Mouse (Mus musculus) hindbrain, embryonic 11.5 days (tissue): ENCODE measurements around the gene Scube1. TPM values are rescaled to one million over a fixed set of nuclear protein-coding genes. Genes with fewer than 3 reads are reported as not detected.

Experiments used
- ATAC-seq: fragments of 200-750 bp; cut with Nextera tagmentation; 2 replicates; pipeline ENCODE4 v1.8.0; 2017; ENCODE audit warnings: mild to moderate bottlenecking, moderate TSS enrichment, moderate library complexity; ENCODE audit not compliant: low FRiP score
- DNase-seq: peaks from one replicate; pipeline ENCODE4 v3.0.0-alpha.2; 2015; ENCODE audit warnings: low spot score
- H3K27ac ChIP-seq: fragments of 300-500 bp; sonication (generic); 2 replicates; pipeline ENCODE4 v1.5.1; 2014; ENCODE audit warnings: mild to moderate bottlenecking, low read depth, low read length
- H3K27me3 ChIP-seq: fragments of 300-500 bp; sonication (generic); 2 replicates; pipeline ENCODE4 v1.6.1; 2014; ENCODE audit warnings: mild to moderate bottlenecking, low read length, moderate library complexity, mixed read lengths; ENCODE audit not compliant: control insufficient read depth, insufficient read depth
- H3K36me3 ChIP-seq: fragments of 300-500 bp; sonication (generic); 2 replicates; pipeline ENCODE4 v1.6.1; 2014; ENCODE audit warnings: mild to moderate bottlenecking, low read length, moderate library complexity, mixed read lengths; ENCODE audit not compliant: control insufficient read depth, insufficient read depth
- H3K4me1 ChIP-seq: fragments of 300-500 bp; sonication (generic); replicated peaks from 2 replicates; pipeline ENCODE4 v1.6.1; 2014; ENCODE audit warnings: low read length, mixed read lengths; ENCODE audit not compliant: control insufficient read depth, insufficient read depth
- H3K4me2 ChIP-seq: fragments of 300-500 bp; sonication (generic); replicated peaks from 2 replicates; pipeline ENCODE4 v1.6.1; 2014; ENCODE audit warnings: mild to moderate bottlenecking, low read depth, low read length
- H3K4me3 ChIP-seq: fragments of 300-500 bp; sonication (generic); 2 replicates; pipeline ENCODE4 v1.5.1; 2014; ENCODE audit warnings: low read depth, low read length
- H3K9ac ChIP-seq: fragments of 300-500 bp; sonication (generic); 2 replicates; pipeline ENCODE4 v1.6.1; 2014; ENCODE audit warnings: low read depth, low read length
- H3K9me3 ChIP-seq: fragments of 300-500 bp; sonication (generic); 2 replicates; pipeline ENCODE4 v1.6.1; 2016; ENCODE audit warnings: low read length; ENCODE audit not compliant: control insufficient read depth
- WGBS: fragments of 180-500 bp; shearing (Covaris S2); extraction: QIAGEN DNeasy Blood & Tissue Kit; methylation state at CpG from one replicate; pipeline ENCODE4 v1.1.7; 2014; 5-methylcytosine and 5-hydroxymethylcytosine counted together
- polyA plus RNA-seq: library from polyadenylated mRNA; unstranded; fragments of >200 nt; fragmentation: Nextera tagmentation; extraction: Ambion mirVana; gene quantifications from 2 replicates; pipeline ENCODE4 v1.2.1, GENCODE M21; 2014

Scube1 gene
- polyA plus RNA-seq, 1 experiment from 2014 or later: 32.8 TPM

- H3K9me3 ChIP-seq: no peaks in the 10 kb centered on the region
- H3K9ac ChIP-seq: no peak overlapping the region
- DNase-seq (no peak), ATAC-seq (no peak)
- no peaks in the 10 kb centered on the region for H3K4me1 ChIP-seq
- peaks cover 21% of the 10 kb centered on the region for H3K36me3 ChIP-seq
- whole genome bisulfite sequencing: 90% methylated on average over 8 of the region's 8 CpGs
- H3K27ac ChIP-seq: no peak overlapping the region
- H3K27me3 ChIP-seq: no peaks in the 10 kb centered on the region
- no peak overlapping the region for H3K4me2 ChIP-seq
- H3K4me3 ChIP-seq: no peak overlapping the region
These were observed 149.3 kb downstream of the Scube1 start for GRCm38 (mm10) chr15:83575543-83575942.

GRCm38 (mm10) chr15:83574731-83575351 is 150.0 kb downstream of the Scube1 start:
- no peaks in the 10 kb centered on the region for H3K4me1 ChIP-seq
- H3K27me3 ChIP-seq: no peaks in the 10 kb centered on the region
- WGBS: 86% methylated on average over 6 of the region's 6 CpGs
- no peaks in the 10 kb centered on the region for H3K9me3 ChIP-seq
- no peak overlapping the region for H3K9ac ChIP-seq
- ATAC-seq (no peak), DNase-seq (no peak)
- H3K4me3 ChIP-seq: no peak overlapping the region
- H3K4me2 ChIP-seq: no peak overlapping the region
- no peak overlapping the region for H3K27ac ChIP-seq
- peaks cover 15% of the 10 kb centered on the region for H3K36me3 ChIP-seq

DNA sequence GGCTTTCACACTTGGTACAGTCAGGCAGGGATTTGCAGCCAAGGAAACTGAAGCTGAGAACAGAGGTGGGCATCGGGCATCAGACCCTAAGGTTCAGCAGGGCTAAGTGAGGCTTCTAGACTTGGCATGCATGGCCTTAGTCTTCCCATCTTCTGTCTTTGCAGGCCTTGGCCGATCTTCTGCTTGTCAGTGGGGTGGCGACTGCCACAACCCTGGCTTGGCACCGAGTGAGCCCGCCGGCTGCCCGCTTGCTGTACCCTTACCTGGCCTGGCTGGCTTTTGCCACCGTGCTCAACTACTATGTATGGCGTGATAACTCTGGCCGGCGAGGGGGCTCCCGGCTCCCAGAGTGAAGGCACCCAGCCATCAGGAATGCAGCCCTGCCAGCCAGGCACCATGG is 151.2 kb downstream of the Scube1 start:
- Histone ChIP-seq H3K27ac (no peak overlapping the region), H3K9me3 (no peaks in the 10 kb centered on the region), H3K4me1 (no peaks in the 10 kb centered on the region), H3K4me2 (no peak overlapping the region), H3K4me3 (no peak overlapping the region), H3K27me3 (no peaks in the 10 kb centered on the region), H3K36me3 (peaks cover 6% of the 10 kb centered on the region; the same call in 1 of the 2 replicates), H3K9ac (no peak overlapping the region)
- no peak for ATAC-seq
- 93% methylated on average over 12 of the region's 12 CpGs for WGBS
- DNase-seq: no peak

DNA sequence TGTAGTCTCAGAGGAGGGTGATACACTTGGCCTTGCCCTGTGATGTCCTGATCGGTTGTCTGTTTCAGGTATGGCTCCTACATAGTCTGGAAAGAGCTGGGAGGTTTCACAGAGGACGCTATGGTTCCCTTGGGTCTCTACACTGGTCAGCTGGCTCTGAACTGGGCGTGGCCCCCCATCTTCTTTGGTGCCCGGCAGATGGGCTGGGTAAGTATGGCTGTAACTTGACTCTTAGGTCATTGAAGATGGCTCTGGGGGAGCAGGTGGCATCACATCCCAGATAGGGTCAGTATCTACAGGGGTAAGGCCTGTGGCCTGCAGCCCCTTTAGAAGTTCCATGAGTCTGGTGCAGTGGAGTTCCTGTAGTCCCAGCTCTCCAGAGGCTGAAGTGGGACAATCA is 152.7 kb downstream of the Scube1 start:
- Histone ChIP-seq H3K9me3 (no peaks in the 10 kb centered on the region), H3K27ac (no peak overlapping the region), H3K27me3 (no peaks in the 10 kb centered on the region), H3K4me3 (no peak overlapping the region), H3K36me3 (peaks cover 2% of the 10 kb centered on the region; the same call in 1 of the 2 replicates), H3K4me2 (no peak overlapping the region), H3K4me1 (no peaks in the 10 kb centered on the region), H3K9ac (no peak overlapping the region)
- DNase-seq (no peak), ATAC-seq (no peak)
- 92% methylated on average over 4 of the region's 4 CpGs for WGBS

DNA sequence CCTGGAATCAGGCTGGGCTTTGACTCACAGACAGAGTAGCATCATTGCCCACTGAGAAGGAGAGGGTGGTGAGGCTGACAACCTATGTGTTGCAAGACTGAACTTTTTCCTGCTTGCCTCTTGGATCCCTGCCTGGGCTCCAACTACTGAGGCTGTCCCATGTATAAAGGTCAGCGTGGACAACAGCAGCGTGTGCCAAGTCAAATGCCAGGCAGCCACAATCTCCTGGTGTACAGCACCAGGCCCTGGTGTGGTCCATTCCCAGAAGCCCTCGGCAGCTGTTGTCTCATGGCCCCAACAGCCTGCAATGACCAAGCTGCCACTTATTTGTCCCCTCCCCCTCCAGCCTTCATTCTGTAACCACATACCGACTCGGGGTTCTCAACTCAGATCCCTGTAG is 153.2 kb downstream of the Scube1 start:
- WGBS: 85% methylated on average over 5 of the region's 5 CpGs
- no peak overlapping the region for H3K9ac ChIP-seq
- no peaks in the 10 kb centered on the region for H3K27me3 ChIP-seq

GRCm38 (mm10) chr15:83570641-83571040 is 154.2 kb downstream of the Scube1 start:
- Histone ChIP-seq H3K4me2 (no peak overlapping the region), H3K9me3 (no peaks in the 10 kb centered on the region), H3K9ac (no peak overlapping the region), H3K27ac (no peak overlapping the region), H3K4me3 (no peak overlapping the region), H3K4me1 (no peaks in the 10 kb centered on the region), H3K36me3 (no peaks in the 10 kb centered on the region), H3K27me3 (no peaks in the 10 kb centered on the region)
- ATAC-seq (no peak), DNase-seq (no peak)
- WGBS: 63% methylated on average over 2 of the region's 2 CpGs

More for the DNA sequence above, 153.2 kb downstream of the Scube1 start:
- no peak overlapping the region for H3K4me3 ChIP-seq
- no peak for DNase-seq
- no peaks in the 10 kb centered on the region; the same call in 1 of the 2 replicates for H3K36me3 ChIP-seq
- H3K27ac ChIP-seq: no peak overlapping the region
- ATAC-seq: no peak
- H3K4me2 ChIP-seq: no peak overlapping the region
- no peaks in the 10 kb centered on the region for H3K4me1 ChIP-seq
- H3K9me3 ChIP-seq: no peaks in the 10 kb centered on the region

DNA sequence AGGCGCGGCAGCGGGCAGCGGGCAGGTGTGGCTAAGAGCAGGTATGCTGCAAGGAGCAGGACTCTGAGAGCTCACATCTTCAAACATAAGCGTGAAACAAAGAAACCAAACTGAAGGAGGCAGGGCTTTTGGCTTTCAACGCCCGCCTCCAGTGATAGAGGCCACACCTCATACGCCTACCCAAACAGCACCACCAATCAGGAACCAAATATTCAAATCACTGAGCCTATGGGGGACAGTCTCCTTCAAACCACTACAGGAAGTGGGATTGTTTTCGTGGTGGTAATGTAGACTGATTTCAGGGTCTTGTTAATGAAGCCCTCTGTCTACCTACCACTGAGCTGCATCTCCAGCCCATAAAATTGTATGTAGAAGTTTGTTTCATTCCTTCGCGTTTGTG is 155.1 kb downstream of the Scube1 start:
- Histone ChIP-seq H3K36me3 (no peaks in the 10 kb centered on the region), H3K9me3 (no peaks in the 10 kb centered on the region), H3K27ac (no peak overlapping the region), H3K4me3 (no peak overlapping the region), H3K9ac (no peak overlapping the region), H3K4me2 (no peak overlapping the region), H3K4me1 (no peaks in the 10 kb centered on the region), H3K27me3 (no peaks in the 10 kb centered on the region)
- WGBS: 54% methylated on average over 11 of the region's 11 CpGs
- no peak for DNase-seq
- ATAC-seq: no peak

DNA sequence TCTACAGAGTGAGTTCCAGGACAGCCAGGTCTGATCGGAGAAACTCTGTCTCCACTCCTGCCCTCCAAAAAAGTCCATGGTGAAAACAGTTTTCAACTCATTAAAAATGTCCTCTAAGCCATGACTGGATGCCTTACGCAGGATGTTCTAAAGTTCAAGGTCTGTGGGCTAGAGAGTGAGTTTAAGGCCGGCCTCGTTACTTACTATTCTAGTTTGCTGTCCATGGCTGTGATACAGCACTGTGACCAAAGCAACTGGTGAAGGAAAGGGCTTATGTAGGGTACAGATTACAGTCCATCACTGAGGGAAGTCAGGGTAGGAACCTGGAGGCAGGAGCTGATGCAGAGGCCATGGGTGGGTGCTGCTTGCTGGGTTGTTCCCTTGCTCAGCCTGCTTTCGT is 156.3 kb downstream of the Scube1 start:
- Histone ChIP-seq H3K4me3 (no peak overlapping the region), H3K27me3 (peaks cover 4% of the 10 kb centered on the region), H3K4me2 (no peak overlapping the region), H3K36me3 (no peaks in the 10 kb centered on the region), H3K27ac (no peak overlapping the region), H3K9ac (no peak overlapping the region), H3K9me3 (no peaks in the 10 kb centered on the region), H3K4me1 (0 out of 2 replicates have a peak, but pooled peaks cover 3% of the 10 kb centered on the region)
- no peak for ATAC-seq
- whole genome bisulfite sequencing: 92% methylated on average over 5 of the region's 5 CpGs
- DNase-seq: no peak

DNA sequence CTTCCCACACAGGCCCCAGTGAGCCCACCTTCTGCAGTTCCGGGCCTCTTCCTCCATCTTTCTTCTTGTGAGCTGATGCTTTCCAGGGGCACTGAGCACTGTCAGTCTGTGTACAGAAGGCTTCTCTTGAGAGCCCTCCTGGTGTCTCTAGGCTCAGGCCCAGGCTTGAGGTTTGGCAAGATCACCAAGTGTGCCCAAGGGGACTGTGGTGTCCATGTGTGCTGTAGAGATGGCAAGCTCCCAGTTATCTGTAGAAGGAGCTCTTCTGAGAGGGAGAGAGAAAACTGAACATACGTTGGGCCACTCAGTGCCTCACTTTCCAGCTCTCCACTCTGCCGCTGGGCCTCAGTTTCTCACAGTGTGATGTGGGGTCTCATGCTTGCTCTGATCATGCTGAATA is 157.1 kb downstream of the Scube1 start:
- Histone ChIP-seq H3K27ac (no peak overlapping the region), H3K9ac (no peak overlapping the region), H3K27me3 (peaks cover 7% of the 10 kb centered on the region), H3K4me2 (no peak overlapping the region), H3K36me3 (no peaks in the 10 kb centered on the region), H3K4me1 (0 out of 2 replicates have a peak, but pooled peaks cover 6% of the 10 kb centered on the region), H3K4me3 (no peak overlapping the region), H3K9me3 (no peaks in the 10 kb centered on the region)
- ATAC-seq: no peak
- no peak for DNase-seq
- WGBS: 87% methylated on average over 3 of the region's 3 CpGs
